Mouse (Mus musculus) neural tube, embryonic 14.5 days (tissue): ENCODE measurements around the gene Phf21b. TPM values are rescaled to one million over a fixed set of nuclear protein-coding genes. Genes with fewer than 3 reads are reported as not detected.
A peak's percentile ranks its signal among the peaks of the same experiment; 100 is the strongest.

Experiments
- ATAC-seq: fragments of 200-750 bp; cut with Nextera tagmentation; 2 replicates; pipeline ENCODE4 v1.8.0; 2017; ENCODE audit warnings: low read depth, mild to moderate bottlenecking, moderate TSS enrichment, moderate library complexity
- H3K27ac ChIP-seq: fragments of 300-500 bp; sonication (generic); 2 replicates; pipeline ENCODE4 v1.5.1; 2014; ENCODE audit warnings: low read depth, mild to moderate bottlenecking, control low read depth, low read length, moderate library complexity, mixed read lengths
- H3K27me3 ChIP-seq: fragments of 300-500 bp; sonication (generic); 2 replicates; pipeline ENCODE4 v1.6.1; 2014; ENCODE audit warnings: low read length; ENCODE audit not compliant: control insufficient read depth, insufficient read depth
- H3K36me3 ChIP-seq: fragments of 300-500 bp; sonication (generic); 2 replicates; pipeline ENCODE4 v1.6.1; 2014; ENCODE audit warnings: low read length, mixed read lengths; ENCODE audit not compliant: control insufficient read depth, insufficient read depth
- H3K4me1 ChIP-seq: fragments of 300-500 bp; sonication (generic); 2 replicates; pipeline ENCODE4 v1.6.1; 2014; ENCODE audit warnings: low read length; ENCODE audit not compliant: control insufficient read depth, insufficient read depth
- H3K4me2 ChIP-seq: fragments of 300-500 bp; sonication (generic); 2 replicates; pipeline ENCODE4 v1.6.1; 2014; ENCODE audit warnings: mild to moderate bottlenecking, low read depth, low read length, control low read depth
- H3K4me3 ChIP-seq: fragments of 300-500 bp; sonication (generic); 2 replicates; pipeline ENCODE4 v1.5.1; 2014; ENCODE audit warnings: low read depth, low read length, control low read depth, mixed read lengths
- H3K9ac ChIP-seq: fragments of 300-500 bp; sonication (generic); replicated peaks from 2 replicates; pipeline ENCODE4 v1.6.1; 2014; ENCODE audit warnings: low read depth, mild to moderate bottlenecking, control low read depth, low read length, mixed read lengths
- H3K9me3 ChIP-seq: fragments of 300-500 bp; sonication (generic); 2 replicates; pipeline ENCODE4 v1.6.1; 2016; ENCODE audit warnings: low read length; ENCODE audit not compliant: control insufficient read depth
- WGBS: fragments of 180-500 bp; shearing (Covaris S2); extraction: QIAGEN DNeasy Blood & Tissue Kit; methylation state at CpG from one replicate; pipeline ENCODE4 v1.1.7; 2014; 5-methylcytosine and 5-hydroxymethylcytosine counted together
- polyA plus RNA-seq: library from polyadenylated mRNA; unstranded; fragments of >200 nt; fragmentation: Nextera tagmentation; extraction: Ambion mirVana; gene quantifications from 2 replicates; pipeline ENCODE4 v1.2.1, GENCODE M21; 2014

Gene Phf21b
- polyA plus RNA-seq, 1 experiment from 2014 or later, result 12.5 TPM

DNA sequence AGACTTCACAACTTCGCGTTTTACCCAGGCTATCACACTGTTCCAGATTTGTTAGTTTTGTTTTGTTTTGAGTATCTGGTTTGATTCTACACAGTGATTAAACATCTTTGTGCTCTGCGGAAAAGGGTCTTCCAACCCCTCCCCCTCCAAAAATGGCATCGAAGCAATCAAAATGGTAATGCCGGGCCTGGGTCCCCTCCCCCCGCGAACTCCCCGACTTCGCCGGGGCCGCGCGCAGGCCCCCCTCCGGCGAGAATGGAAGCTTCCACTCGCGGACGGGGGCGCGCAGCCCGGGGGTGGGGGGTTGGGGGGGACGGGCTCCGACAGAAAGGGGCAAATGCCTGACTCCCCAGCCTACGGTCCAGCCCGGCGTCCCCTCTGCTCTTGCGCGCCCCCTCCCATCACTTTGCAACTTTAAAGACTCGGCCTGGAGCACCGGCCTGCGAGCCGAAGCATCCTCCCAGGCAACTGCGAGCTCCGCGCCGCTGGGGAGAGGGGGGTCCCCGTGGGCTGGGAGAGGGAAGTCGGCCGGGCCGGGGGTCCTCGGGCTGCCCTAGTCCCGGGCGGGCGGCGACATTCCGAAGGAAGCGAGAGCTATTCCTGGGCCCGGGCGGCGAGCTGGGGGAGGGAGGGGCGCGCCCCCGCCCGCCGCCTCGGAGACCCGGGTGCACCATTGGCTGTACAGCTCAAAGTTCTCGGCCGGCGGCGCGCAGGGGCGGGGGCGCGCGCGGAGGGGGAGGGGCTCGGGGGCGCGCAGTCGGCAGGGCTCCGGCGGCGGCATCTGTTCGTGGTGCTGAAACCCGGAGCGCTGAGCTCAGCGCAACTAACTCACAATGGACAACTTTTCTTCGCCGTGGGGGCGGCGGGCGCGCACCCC, 2.4 kb downstream of the Phf21b start:
- H3K27ac ChIP-seq, result peak overlapping the region; percentile 95
- H3K4me2 ChIP-seq, result peak overlapping the region; percentile 94
- peak overlapping the region; percentile 77 for H3K4me3 ChIP-seq
- H3K9me3 ChIP-seq, result no peaks in the 10 kb centered on the region
- H3K9ac ChIP-seq, result peak overlapping the region; percentile 78
- H3K4me1 ChIP-seq, result peaks cover 45% of the 10 kb centered on the region
- under 1% methylated on average over 75 of the region's 84 CpGs for WGBS
- peak; percentile 66 for ATAC-seq
- no peaks in the 10 kb centered on the region for H3K36me3 ChIP-seq
- no peaks in the 10 kb centered on the region for H3K27me3 ChIP-seq

- H3K4me1 ChIP-seq, result peaks cover 47% of the 10 kb centered on the region
- WGBS, result 2% methylated on average over 10 of the region's 10 CpGs
- no peak for ATAC-seq
- peak overlapping the region; percentile 94 for H3K4me2 ChIP-seq
- H3K9me3 ChIP-seq, result no peaks in the 10 kb centered on the region
- H3K27me3 ChIP-seq, result no peaks in the 10 kb centered on the region
- H3K9ac ChIP-seq, result peak overlapping the region; percentile 78
- H3K27ac ChIP-seq, result peak overlapping the region; percentile 95
- H3K36me3 ChIP-seq, result no peaks in the 10 kb centered on the region
- peak overlapping the region; percentile 77 for H3K4me3 ChIP-seq
Observed at GRCm38 (mm10) chr15:84852457-84853070, 3.3 kb downstream of the Phf21b start.

DNA sequence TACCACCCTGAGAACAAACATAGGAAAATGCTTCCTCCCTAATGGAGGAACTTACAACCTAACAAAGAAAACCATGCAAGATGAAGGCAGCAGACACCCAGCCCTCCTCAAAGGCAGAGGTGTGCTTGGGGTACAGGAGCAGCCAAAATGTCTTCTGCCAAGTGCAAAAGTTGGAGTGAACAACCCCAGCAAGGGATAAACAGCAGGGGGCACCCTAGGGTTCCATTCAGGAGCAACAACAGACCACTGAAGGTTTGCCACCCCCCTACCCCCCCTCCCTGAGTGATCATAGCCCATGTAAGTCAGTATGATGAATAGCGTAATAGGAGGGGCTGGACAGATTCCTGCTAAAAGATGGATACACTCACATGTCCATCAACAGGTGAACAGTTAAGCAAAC, 5.5 kb downstream of the Phf21b start:
- Histone ChIP-seq H3K9me3 (no peaks in the 10 kb centered on the region), H3K4me2 (no peak overlapping the region), H3K27ac (no peak overlapping the region), H3K4me1 (peaks cover 44% of the 10 kb centered on the region), H3K4me3 (no peak overlapping the region), H3K9ac (no peak overlapping the region), H3K27me3 (no peaks in the 10 kb centered on the region), H3K36me3 (no peaks in the 10 kb centered on the region)
- ATAC-seq, result no peak
- WGBS, result 96% methylated on average over 1 of the region's 1 CpGs

- peaks cover 62% of the 10 kb centered on the region for H3K4me1 ChIP-seq
- no peak overlapping the region for H3K4me2 ChIP-seq
- no peak overlapping the region for H3K27ac ChIP-seq
- no peak overlapping the region for H3K9ac ChIP-seq
- 31% methylated on average over 3 of the region's 3 CpGs for WGBS
- H3K36me3 ChIP-seq, result no peaks in the 10 kb centered on the region
- no peaks in the 10 kb centered on the region for H3K9me3 ChIP-seq
- H3K4me3 ChIP-seq, result no peak overlapping the region
- H3K27me3 ChIP-seq, result no peaks in the 10 kb centered on the region
- ATAC-seq, result no peak
Observed at GRCm38 (mm10) chr15:84846216-84846615, 9.6 kb downstream of the Phf21b start.

GRCm38 (mm10) chr15:84844831-84845230, 11.0 kb downstream of the Phf21b start:
- Histone ChIP-seq H3K9me3 (no peaks in the 10 kb centered on the region), H3K9ac (no peak overlapping the region), H3K27ac (no peak overlapping the region), H3K4me1 (peaks cover 63% of the 10 kb centered on the region), H3K4me3 (no peak overlapping the region), H3K36me3 (no peaks in the 10 kb centered on the region), H3K4me2 (no peak overlapping the region), H3K27me3 (no peaks in the 10 kb centered on the region)
- ATAC-seq, result no peak
- 69% methylated on average over 4 of the region's 4 CpGs for WGBS

- Histone ChIP-seq H3K27ac (peak overlapping the region; percentile 34; the same call in 1 of the 2 replicates), H3K36me3 (no peaks in the 10 kb centered on the region), H3K4me2 (no peak overlapping the region), H3K9me3 (no peaks in the 10 kb centered on the region), H3K4me1 (peaks cover 57% of the 10 kb centered on the region), H3K9ac (no peak overlapping the region), H3K4me3 (no peak overlapping the region), H3K27me3 (no peaks in the 10 kb centered on the region)
- WGBS, result 41% methylated on average over 10 of the region's 10 CpGs
- peak; percentile 12; the same call in 1 of the 2 replicates for ATAC-seq
Observed at GRCm38 (mm10) chr15:84843034-84843433, 12.8 kb downstream of the Phf21b start.

- Histone ChIP-seq H3K4me1 (peaks cover 56% of the 10 kb centered on the region), H3K9me3 (no peaks in the 10 kb centered on the region), H3K4me3 (no peak overlapping the region), H3K4me2 (peak overlapping the region; percentile 21; the same call in 1 of the 2 replicates), H3K27me3 (no peaks in the 10 kb centered on the region), H3K36me3 (no peaks in the 10 kb centered on the region), H3K9ac (no peak overlapping the region), H3K27ac (peak overlapping the region; percentile 34)
- ATAC-seq, result peak; percentile 66
- WGBS, result 16% methylated on average over 19 of the region's 19 CpGs
Observed at GRCm38 (mm10) chr15:84841925-84842821, 13.7 kb downstream of the Phf21b start.

DNA sequence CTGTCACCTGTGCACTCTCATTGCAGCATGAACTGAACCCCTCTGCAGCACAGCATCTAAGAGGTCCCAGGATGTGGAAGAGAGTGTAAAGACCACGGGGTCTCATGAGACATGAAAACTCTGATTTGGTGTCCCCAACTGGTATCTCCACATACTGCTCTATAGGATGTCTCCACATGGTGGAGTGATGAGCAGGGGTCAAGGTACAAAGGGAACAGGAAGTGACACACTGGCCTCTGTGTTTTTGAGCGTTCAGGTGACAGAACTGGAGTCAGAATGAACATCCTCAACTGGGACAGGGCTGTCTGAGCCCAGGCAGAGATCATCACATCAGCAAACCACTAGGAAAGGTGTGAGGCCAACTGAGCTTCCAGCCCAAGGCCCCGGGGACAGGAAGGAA, 15.3 kb downstream of the Phf21b start:
- Histone ChIP-seq H3K4me1 (peaks cover 56% of the 10 kb centered on the region), H3K36me3 (no peaks in the 10 kb centered on the region), H3K4me2 (no peak overlapping the region), H3K9ac (no peak overlapping the region), H3K27me3 (no peaks in the 10 kb centered on the region), H3K27ac (no peak overlapping the region), H3K4me3 (no peak overlapping the region), H3K9me3 (no peaks in the 10 kb centered on the region)
- no peak for ATAC-seq
- WGBS, result 70% methylated on average over 3 of the region's 3 CpGs
